Mouse (Mus musculus) fat pad, adult 2 months (tissue): ENCODE data around the gene Wasf2.

Source experiments
- DNase-seq: peaks from one replicate; pipeline ENCODE4 v3.0.0-alpha.2; 2011; ENCODE audit warnings: low read depth, low spot score; ENCODE audit errors: extremely low read depth

The Wasf2 gene

GRCm38 (mm10) chr4:133129931-133130889 is at the start of gene Wasf2:
Gene Wasf2 (plus strand): TSS chr4:133130505.
- DNase-seq = peak; percentile 68

GRCm38 (mm10) chr4:133080862-133081261 is 49.4 kb upstream of the Wasf2 start:
- DNase-seq = no peak

- no peak for DNase-seq
Measured at GRCm38 (mm10) chr4:133082216-133082773, 48.0 kb upstream of the Wasf2 start.

DNA sequence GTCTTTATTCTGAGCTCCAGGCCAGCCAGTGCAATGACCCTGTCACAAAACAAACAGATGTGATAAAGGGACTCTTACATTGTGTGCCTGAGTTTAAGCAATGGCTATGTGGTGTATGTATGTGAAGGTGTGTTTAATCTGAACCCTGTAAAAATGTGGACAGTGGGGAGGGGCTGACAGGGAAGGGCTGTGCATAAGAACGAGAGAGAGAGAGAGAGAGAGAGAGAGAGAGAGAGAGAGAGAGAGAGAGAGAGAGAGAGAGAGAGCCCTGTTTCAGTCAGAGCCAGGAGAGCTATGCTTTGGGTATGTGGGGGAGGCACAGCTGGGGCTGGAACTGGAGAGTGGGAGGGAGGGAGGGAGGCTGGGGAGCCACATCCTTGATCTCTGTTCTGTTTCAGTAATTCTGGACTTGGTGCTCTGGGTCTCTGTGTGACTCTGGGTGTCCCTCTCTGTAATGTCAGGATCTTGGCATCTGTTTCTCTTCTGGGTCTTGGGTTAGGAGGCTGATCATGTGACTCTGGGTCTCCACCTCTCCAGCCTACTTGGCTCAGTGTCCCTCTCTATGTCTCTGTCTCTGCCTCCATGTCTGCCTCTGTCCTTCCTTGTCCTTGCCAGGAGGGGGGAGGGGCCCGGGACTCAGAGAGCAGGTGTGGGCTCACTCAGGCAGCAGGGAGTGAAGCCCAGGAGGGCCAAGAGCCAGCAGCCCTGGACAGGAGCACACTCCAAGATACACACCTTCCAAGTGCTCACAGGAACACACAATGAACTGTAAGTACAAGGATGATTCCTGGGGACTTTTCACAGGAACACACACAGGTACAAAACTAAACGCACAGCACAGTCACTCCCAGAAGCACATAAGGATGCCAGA is 46.1 kb upstream of the Wasf2 start:
- no peak for DNase-seq

GRCm38 (mm10) chr4:133085011-133085782 is 45.1 kb upstream of the Wasf2 start:
- no peak for DNase-seq

DNA sequence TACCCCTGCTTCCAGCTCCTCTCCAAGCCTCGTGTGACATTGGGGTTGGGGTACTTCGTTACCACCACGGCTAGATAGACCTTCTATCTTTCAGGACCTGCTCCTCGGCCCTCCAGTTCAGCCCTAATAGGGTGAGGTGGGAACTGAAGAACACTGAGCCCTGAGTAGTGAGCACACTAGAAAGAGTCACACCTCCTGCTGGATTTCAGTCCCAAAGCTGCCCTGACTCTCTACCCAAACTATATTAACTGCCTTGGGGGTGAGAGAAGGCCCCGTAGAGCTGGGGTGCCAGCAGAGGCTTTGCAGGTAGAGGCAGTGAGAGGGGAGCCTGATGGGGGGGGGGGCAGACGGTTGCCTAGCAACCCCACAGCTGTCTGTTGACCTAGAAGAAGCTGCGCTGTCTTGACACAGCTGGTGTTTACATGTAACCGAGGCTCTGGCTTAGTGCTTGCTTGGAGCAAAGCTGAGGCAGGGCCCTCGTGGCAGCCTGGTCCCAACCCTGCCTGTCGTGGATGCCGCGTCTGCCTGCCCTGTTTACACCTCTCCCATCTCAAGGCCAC is 44.4 kb upstream of the Wasf2 start:
- no peak for DNase-seq

GRCm38 (mm10) chr4:133087177-133087714 is 43.1 kb upstream of the Wasf2 start:
- DNase-seq = no peak

- DNase-seq = no peak
Measured at GRCm38 (mm10) chr4:133087835-133088234, 42.5 kb upstream of the Wasf2 start.

GRCm38 (mm10) chr4:133089319-133089718 is 41.0 kb upstream of the Wasf2 start:
- DNase-seq = no peak

DNA sequence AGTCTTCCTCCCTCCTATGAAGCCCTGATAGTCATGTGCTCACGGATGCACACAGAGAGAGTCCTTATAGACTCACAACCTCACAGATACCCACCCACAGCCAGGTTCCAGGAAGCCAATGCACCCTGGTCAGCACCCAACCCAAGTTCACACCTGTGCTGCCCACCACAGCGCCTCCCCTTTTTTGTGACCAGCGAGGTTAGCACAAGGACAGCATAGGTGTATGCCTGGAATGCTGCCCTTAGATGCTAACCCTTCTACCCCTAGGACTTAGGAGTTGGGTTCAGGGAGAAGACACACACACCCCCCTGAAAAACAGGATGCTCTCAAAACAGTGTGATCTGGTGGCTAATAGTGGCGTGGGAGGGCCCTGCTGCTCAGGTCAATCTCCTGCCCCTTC is 40.5 kb upstream of the Wasf2 start:
- no peak for DNase-seq

DNA sequence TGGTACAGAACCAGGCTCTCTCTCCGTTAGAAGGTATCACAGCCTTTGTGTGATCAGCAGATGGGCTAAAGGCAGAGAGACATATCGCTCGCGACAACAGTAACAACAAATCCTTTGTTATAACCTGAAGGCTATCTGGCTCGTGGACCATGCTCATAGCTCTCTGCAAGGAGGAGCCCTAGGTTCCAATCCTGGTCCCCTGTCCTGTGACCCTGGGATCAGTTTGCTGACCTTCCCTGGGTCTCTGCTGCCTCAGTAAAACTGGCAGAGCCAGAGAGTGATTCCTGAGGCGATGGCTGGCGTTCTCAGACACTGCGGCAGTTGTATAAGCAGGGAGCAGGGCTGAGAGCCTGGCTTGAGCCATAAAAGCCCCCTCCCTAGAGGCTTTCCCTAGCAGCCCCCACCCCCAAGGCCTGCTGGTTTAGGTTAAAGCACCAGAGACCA is 40.0 kb upstream of the Wasf2 start:
- DNase-seq = no peak

DNA sequence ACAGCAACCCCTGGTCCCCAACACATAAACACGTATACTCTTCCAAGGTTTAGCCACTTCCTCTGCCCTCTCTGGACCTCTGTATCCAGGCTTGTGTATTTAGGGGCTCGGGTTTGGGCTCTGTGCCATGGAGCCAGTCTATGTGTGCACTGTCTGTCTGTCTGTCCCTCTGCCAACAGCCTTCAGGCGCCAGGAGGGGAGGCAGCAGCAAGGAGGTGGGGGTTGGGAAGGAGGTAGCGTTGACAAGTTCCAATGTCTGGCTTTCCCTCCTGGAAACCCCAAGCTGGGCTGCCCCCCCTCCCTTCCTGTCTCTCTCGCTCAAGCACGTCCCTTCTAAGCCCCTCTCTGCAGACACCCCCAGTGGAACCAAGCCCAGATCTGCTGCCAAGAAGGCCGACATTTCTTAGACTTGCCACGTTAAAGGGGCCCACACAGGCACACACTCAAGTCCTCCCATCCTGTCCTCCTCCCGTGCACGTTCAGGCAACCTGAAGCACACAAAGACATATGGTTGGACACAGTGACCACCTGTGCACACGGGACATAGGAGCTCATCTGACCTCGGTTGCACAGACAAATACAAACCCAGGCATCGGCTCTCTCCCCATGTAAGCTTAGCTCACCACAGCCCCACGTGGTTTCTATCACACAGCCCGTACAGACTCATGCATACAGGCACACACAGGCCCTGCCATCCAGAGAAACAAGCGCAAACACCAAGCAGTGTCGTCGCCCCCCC is 39.4 kb upstream of the Wasf2 start:
- no peak for DNase-seq

GRCm38 (mm10) chr4:133091459-133091785 is 38.9 kb upstream of the Wasf2 start:
- no peak for DNase-seq

DNA sequence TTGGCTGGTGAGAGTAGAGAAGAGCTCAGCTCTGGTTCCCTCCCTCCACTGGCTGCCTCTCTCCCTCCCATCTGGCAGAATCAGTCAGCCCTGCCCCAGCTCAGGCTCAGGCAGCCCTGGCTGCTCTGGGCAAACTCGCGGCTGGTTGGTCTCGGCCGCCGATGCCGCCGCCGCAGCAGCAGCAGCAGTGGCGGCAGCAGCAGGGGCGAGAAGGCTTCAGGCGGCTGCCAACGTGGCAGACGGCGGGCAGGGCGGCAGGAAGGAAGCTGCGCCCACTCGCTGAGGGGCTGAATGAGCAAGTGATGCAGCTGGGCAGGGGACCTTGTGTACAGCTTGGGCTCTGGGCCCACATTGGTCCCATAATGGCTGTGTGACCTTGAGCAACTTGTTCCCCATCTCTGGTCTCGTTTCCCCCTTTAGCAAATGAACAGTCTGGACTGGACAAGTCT is 37.8 kb upstream of the Wasf2 start:
- DNase-seq = no peak

GRCm38 (mm10) chr4:133093056-133093455 is 37.2 kb upstream of the Wasf2 start:
- DNase-seq = no peak

DNA sequence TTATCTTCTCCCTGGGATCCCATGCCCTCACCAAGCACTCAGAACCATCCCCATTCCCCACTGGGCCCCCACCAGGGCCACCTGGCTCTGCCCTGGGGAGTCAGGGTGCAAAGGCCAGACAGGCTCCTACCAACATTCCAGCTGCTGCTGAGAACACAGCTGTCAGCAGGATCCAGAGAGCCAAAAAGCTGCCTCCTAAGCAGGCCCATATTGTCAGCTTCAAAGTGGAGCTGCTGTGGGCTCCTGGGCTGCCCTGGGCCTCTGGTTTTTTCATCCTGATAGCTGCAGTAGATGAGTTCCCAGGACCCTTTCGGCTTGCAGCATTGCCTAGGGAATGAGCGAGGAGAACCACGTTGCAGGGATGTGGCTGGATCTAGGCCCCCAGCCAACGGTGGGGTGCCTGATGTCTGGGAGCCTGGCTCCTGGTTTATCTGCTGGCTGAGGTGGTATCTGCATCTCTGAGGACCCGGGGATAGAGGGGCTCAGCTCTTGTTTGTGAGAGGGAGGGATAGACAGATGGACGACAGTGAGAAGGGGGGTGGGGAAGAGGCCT is 36.7 kb upstream of the Wasf2 start:
- DNase-seq = no peak

DNA sequence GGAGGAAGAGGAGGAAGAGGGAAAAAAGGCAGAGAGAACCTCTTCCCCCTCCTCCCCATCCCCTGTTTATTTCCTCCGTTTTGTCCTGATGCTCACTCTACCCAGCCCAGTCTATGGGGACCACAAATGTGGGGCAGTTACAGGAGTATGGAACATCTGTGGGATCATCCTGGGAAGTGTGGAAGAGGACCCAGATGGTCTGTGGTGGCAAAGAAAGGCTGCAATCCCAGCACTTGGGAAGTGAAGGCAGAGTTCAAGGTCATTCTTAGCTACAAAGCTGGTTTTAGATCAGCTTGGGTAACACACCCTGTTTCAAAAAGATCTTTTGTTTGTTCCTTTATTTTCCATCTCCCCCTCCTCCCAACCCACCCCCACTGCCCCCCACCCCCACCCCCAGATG is 36.0 kb upstream of the Wasf2 start:
- no peak for DNase-seq

DNA sequence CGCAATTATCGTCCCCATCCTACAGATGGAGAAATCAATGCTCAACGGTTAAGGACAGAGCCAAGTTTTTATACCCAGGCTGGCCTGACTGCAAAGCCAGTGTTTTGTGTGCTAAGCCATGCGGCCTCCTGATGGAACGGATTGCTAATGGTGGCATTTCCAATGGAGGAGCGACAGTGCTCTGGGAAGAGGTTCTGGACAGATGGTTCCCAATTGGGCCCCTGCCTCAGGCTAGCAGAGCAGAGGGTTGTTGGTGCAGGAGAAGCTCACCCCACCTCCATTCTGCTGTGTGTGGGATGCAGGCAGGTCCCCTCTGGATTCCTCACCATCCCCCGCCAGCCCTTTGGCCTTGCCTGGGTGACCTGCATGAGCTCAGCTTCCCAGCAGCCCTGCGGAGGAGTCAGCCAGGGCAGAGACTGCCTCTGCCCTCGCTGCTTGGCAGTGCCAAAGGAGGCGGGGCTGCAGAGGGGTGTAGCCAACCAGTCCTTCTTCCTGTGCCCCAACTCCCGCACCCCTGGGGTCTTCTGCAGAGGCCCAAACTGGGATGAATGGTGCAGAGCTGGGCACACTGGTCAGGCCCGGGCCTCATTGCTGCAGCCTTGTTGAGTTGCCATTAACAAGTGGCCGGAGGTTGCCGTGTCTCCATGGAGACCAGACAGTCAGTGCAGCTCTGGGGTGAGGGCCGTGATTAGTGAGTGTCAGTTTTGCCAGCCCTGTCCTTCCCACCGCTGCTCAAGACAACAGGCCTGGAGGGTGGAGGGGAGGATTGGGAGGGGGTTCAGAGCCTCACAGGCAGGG is 35.2 kb upstream of the Wasf2 start:
- no peak for DNase-seq
